Mouse (Mus musculus) embryo, embryonic 11.5 days (tissue): ENCODE measurements around the gene Parl.

Experiments used
- DNase-seq: peaks from one replicate; pipeline ENCODE4 v3.0.0-alpha.2; 2012; ENCODE audit warnings: low read depth, low spot score

Parl gene

DNA sequence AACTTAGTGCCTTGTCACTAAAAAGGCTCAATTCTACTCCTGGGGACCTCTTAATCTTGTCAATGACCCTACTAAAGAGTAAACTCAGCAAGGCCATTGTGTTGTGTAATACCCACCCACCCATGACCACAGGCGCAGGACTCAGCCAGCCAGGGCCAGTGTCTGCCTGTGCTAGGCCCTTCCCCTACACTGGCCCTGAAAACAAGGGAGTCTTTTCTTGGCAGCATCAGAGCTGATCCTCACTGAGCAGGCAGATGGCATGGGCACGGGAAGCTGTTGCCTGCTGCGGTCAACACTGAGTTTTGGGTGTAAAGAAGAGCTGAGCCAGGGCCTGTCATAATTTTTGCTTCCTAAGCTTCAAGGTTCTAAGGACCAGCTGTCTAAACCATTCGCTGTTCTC lies 64.8 kb downstream of the Parl start:
- no peak for DNase-seq

- DNase-seq, result no peak
Measured at GRCm38 (mm10) chr16:20234406-20234805, 67.8 kb downstream of the Parl start.
